Mouse (Mus musculus) CH12.LX (cell line): ENCODE data around the gene Ttc38. TPM values are rescaled to one million over a fixed set of nuclear protein-coding genes. Genes with fewer than 3 reads are reported as not detected.

Experiments
- polyA plus RNA-seq: library from polyadenylated mRNA; unstranded; fragments of >175 nt; gene quantifications from 2 replicates; pipeline ENCODE4 v1.2.1, GENCODE M21; 2012; ENCODE audit warnings: low read depth; ENCODE audit not compliant: insufficient read length
- total RNA-seq, 2 experiments: library from RNA; depleted of rRNA; stranded (reverse); fragments of 300-350 nt in 1 of 2; fragments of >200 nt in 1 of 2; gene quantifications; 2 replicates each; pipeline ENCODE4 v1.2.3; 2012 to 2014

The Ttc38 gene
- total and polyA plus RNA-seq, 3 experiments = 5.1 to 5.8 (median 5.1) TPM

Other genes with a start within 250 kb of the Ttc38 start
- gene Wnt7b, start 249.8 kb upstream of the Ttc38 start, total RNA-seq (2012; rRNA removed) = not detected in 2 replicates
- not detected in 2 replicates for gene Wnt7b, start 249.8 kb upstream of the Ttc38 start, total RNA-seq (2014; rRNA removed)
- gene Wnt7b, start 249.8 kb upstream of the Ttc38 start, polyA plus RNA-seq = not detected in 2 replicates
- gene Ppara, start 97.3 kb upstream of the Ttc38 start, total RNA-seq (2012; rRNA removed) = not detected in 2 replicates
- not detected in 2 replicates for gene Ppara, start 97.3 kb upstream of the Ttc38 start, total RNA-seq (2014; rRNA removed)
- not detected in 2 replicates for gene Ppara, start 97.3 kb upstream of the Ttc38 start, polyA plus RNA-seq
- gene Cdpf1, start 20.6 kb upstream of the Ttc38 start, total RNA-seq (2012; rRNA removed) = 27.4 and 30.1 TPM in 2 replicates
- 23.3 and 26.4 TPM in 2 replicates for gene Cdpf1, start 20.6 kb upstream of the Ttc38 start, total RNA-seq (2014; rRNA removed)
- 18.1 and 20.9 TPM in 2 replicates for gene Cdpf1, start 20.6 kb upstream of the Ttc38 start, polyA plus RNA-seq
- not detected in 2 replicates for gene Pkdrej, start 10.6 kb upstream of the Ttc38 start, total RNA-seq (2012; rRNA removed)
- not detected in 2 replicates for gene Pkdrej, start 10.6 kb upstream of the Ttc38 start, total RNA-seq (2014; rRNA removed)
- gene Pkdrej, start 10.6 kb upstream of the Ttc38 start, polyA plus RNA-seq = not detected in 2 replicates
- gene Gtse1, start 27.4 kb downstream of the Ttc38 start, total RNA-seq (2012; rRNA removed) = 37.4 and 40.0 TPM in 2 replicates
- gene Gtse1, start 27.4 kb downstream of the Ttc38 start, total RNA-seq (2014; rRNA removed) = 31.6 and 32.8 TPM in 2 replicates
- 36.6 and 40.1 TPM in 2 replicates for gene Gtse1, start 27.4 kb downstream of the Ttc38 start, polyA plus RNA-seq
- gene Trmu, start 47.0 kb downstream of the Ttc38 start, total RNA-seq (2012; rRNA removed) = 24.9 and 29.0 TPM in 2 replicates
- gene Trmu, start 47.0 kb downstream of the Ttc38 start, total RNA-seq (2014; rRNA removed) = 20.2 and 26.4 TPM in 2 replicates
- gene Trmu, start 47.0 kb downstream of the Ttc38 start, polyA plus RNA-seq = 26.4 and 34.7 TPM in 2 replicates
- gene Celsr1, start 201.5 kb downstream of the Ttc38 start, total RNA-seq (2012; rRNA removed) = 0.17 TPM in 1 of 2 replicates, not detected in the other
- gene Celsr1, start 201.5 kb downstream of the Ttc38 start, total RNA-seq (2014; rRNA removed) = not detected in 2 replicates
- gene Celsr1, start 201.5 kb downstream of the Ttc38 start, polyA plus RNA-seq = not detected in 2 replicates
- gene Gramd4, start 225.4 kb downstream of the Ttc38 start, total RNA-seq (2012; rRNA removed) = 0.08 and 0.17 TPM in 2 replicates
- gene Gramd4, start 225.4 kb downstream of the Ttc38 start, total RNA-seq (2014; rRNA removed) = 0.66 TPM in 2 replicates
- 0.56 and 0.63 TPM in 2 replicates for gene Gramd4, start 225.4 kb downstream of the Ttc38 start, polyA plus RNA-seq